Mouse (Mus musculus) heart, adult 8-10 months (tissue): ENCODE results near the gene Slc26a10. TPM values are rescaled to one million over a fixed set of nuclear protein-coding genes. Genes with fewer than 3 reads are reported as not detected.

Experiments
- DNase-seq: peaks from one replicate; pipeline ENCODE4 v3.0.0; 2022; ENCODE audit warnings: low spot score
- total RNA-seq, 4 experiments: library from RNA; stranded (reverse); gene quantifications; 2 replicates each; pipeline ENCODE4 v1.2.4; 2022

The Slc26a10 gene
- total RNA-seq: 10 to 100 TPM; 13.0 to 24.6 (median 15.5) TPM

DNA sequence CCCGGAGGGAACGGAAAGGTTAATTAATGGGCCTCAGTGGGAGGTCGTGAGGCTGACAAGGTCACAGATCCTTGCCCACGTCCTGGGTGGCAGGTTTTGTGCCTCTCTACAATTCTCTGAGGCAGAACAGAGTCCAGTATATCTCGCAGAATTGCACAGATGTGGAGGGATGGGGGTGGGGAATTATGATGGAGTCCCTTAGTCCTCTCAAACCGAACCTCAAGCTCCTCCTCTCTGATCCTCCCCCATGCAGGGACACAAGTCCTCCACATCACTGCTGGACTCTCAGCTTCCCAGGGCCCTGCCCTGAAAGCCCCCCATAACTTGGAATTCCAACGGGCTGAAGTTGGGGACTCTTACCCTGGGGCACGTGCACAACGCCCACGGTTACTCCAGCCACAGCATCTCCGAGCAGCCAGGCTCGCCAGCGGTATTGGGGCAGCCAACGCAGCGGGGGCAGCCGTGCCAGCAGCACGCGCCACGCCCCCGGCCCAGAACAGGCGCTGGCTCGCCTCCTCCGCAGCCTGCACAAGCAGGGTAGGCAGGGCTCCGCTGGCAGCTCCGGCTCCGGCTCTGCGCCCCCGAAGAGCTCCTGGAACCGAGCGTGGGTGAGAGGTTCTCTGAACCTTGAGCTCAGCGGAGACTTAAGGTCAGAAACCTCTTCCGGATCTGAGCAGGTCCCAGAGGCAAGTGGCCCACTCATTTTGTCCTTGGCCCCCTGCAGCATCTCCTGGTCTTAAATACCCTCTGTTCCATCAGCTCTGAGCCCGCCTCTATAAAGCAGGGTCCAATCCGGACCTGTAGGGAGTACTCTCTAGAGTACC lies at the start of gene Slc26a10:
TSS of gene Slc26a10 (minus strand) at position 775 of the 824 bp plus-strand sequence.
- peak; percentile 58 for DNase-seq

- DNase-seq: peak; percentile 87
Observed at GRCm38 (mm10) chr10:127228897-127229296, 48.5 kb upstream of the Slc26a10 start.

- DNase-seq: no peak
Observed at GRCm38 (mm10) chr10:127227163-127227562, 46.7 kb upstream of the Slc26a10 start.

- no peak for DNase-seq
Observed at GRCm38 (mm10) chr10:127226318-127226895, 46.0 kb upstream of the Slc26a10 start.

DNA sequence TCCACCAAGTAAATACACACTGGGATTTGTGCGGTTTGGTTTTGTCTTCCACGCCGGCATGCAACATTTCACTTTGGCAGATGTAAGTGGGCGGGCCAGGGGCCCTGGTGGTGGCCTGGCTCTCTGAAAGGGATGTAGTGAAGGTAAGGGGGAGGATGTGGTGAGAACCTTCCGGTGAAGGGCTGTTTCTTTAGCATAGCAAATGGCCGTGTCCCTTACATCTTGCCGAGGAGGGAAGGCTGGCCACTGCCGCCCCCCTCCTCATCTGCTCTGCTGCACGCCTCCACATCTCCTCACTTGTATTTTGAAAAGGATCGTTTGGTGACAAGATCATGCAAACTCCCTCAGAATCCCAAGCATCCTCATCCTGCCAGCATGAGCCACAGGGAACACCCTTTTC lies 45.3 kb upstream of the Slc26a10 start:
- DNase-seq: no peak

DNA sequence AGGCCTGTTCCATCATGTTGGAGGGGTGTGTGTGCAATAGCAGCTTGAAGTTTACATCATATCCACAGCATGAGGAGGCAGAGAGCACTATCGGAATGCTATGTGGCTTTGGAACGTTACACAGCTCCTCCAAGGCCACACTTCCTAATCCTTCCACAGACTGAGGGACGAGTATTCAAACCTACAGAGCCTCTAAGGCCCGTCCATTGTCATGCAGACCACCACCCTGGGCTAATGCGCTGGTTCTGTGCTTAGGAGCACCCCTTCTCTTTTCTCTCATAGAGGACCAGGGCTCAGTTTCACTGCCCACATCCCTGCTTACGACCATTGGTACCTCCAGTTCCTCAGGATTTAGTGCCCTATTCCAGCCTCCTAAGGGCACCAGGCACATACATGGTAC lies 44.8 kb upstream of the Slc26a10 start:
- DNase-seq: no peak

- DNase-seq: no peak
Observed at GRCm38 (mm10) chr10:127218339-127218738, 37.9 kb upstream of the Slc26a10 start.

DNA sequence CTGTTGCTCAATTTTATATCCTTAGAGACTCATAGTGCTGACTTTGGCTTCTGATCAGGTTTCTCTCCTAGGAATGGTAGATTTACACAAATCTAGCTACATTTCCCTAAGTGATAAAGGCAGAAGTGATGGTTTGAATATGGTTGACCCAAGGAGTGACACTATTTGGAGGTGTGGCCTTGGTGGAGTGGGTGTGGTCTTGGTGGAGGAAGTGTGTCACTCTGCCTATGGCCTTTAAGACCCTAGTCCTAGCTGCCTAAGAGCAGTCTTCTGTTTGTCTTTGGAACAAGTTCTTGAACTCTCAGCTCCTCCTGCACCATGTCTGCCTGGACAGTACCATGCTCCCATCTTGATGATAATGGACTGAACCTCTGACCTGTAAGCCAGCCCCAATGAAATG lies 36.7 kb upstream of the Slc26a10 start:
- no peak for DNase-seq

DNA sequence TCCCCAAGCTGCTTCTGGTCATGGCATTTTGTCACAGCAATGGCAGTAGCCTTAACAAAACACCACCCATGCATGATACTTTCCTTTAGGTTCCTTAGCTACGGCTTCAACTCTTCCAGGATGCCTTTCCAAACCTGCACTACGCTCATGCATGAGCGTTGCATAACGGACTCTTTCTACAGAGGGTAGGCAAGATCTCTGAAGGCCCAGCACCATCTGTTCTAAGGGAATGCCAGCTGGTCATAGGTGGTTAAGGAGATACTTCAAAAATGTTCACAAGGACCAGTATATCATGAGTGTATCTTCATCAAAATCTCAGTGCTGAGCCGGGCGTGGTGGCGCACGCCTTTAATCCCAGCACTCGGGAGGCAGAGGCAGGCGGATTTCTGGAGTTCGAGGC lies 36.0 kb upstream of the Slc26a10 start:
- DNase-seq: no peak

DNA sequence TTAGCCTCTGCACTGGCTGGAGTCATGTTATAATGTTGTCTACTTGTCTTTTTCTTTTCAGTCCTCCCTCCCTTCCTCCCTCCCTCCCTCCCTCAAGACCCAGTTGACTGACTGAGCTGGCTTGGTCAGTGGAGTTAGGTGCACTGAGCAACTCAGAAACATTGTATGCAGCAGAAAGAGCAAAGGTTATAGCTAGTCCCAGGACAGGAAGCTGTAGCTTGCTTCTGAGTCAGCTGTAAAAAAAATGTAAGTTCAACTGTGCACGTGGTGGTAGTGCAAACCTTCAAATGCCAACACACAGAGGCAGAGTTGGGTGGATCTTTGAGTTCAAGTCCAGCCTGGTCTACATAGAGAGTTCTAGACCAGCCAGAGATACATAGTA lies 34.0 kb upstream of the Slc26a10 start:
- no peak for DNase-seq

- no peak for DNase-seq
Observed at GRCm38 (mm10) chr10:127213704-127214421, 33.4 kb upstream of the Slc26a10 start.

DNA sequence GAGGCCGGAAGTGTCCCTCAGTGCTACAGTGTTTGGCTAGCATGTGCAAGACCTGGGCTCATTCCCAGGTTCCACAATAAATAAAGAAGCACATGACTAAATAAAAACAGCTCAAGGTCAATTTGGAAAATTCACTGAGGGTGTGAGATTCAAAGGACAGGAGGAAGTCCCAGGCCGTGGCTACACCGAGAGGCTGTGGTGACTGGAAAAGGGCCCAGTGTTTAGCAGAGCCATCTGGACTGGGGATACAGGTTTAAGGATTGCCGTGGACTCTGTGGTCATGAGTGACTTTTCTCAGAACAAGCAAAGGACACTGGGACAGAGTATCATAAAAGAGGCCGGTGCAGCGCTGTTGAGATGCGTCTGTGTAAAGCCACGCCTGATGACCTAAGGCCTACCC lies 32.8 kb upstream of the Slc26a10 start:
- no peak for DNase-seq

- DNase-seq: peak; percentile 82
Observed at GRCm38 (mm10) chr10:127211414-127211854, 31.0 kb upstream of the Slc26a10 start, which contains the start of gene Pip4k2c. Pip4k2c (minus strand) TSS chr10:127211585.

- DNase-seq: no peak
Observed at GRCm38 (mm10) chr10:127210961-127211405, 30.5 kb upstream of the Slc26a10 start.

DNA sequence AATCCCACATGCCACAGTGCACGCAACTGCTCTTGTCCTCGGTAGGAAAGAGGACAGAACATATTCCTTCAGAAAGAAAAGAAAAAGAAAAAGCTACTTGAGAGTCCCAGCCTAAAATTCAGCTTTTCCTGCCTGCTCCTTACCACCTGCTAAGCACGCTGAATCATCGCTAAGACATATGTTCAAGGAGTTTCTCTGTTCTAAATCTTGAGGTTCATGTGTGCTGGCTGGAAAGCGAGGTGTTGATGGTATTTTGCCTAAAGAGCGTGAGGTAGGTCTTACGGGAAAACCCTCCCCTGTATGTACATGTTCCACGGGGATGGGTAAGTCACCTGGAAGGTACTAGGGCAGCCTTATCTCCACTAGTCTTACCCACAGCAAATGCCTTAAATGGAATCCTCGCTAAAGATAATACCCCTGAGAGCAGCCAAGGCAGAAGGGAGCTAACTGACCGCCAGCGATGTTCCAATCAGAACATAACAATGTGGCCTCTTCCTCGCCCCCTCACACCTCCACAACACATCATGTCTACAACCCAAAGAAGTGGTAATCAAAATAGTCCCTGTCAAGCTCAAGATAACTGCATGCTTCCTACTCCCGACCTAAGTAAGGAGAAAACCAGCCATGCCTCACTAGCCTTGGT lies 29.6 kb upstream of the Slc26a10 start:
- DNase-seq: no peak

DNA sequence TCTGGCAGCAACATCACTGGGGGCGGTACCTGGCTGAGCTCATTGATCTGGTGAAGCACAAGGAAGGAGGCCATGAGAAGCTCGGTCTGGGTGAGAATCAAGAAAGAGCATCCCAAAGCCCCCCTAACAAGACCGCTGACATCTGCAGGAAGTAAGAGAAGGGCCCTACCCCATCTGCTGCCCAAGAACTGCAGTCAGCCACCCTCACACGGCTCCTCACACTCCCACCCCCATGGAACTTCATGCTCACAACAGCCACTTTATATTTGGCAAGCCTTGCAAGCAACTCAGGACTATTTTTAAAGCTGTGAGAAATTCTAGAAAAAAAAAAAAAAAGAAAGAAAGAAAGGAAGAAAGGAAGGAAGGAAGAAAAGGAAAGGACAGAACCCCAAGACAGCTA lies 28.5 kb upstream of the Slc26a10 start:
- DNase-seq: no peak

- no peak for DNase-seq
Observed at GRCm38 (mm10) chr10:127205373-127205772, 24.9 kb upstream of the Slc26a10 start.

DNA sequence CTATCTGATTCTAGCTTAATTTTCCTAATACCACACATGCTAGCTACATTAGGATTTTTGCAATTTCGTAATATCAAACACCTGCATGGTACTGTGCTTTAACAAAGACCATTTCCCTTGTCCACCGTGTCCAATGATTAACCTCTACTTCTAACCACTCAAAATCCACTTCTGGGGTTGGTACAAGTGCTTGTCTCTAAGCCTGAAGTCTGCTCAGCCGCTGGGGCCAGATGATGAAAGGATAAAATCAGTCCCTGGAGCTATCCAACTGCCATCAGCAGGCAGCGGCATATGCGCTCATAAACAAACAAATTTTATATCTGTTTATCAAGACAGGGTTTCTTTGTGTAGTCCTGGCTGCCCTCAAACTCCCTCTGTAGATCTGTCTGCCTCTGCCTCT lies 24.1 kb upstream of the Slc26a10 start:
- DNase-seq: no peak

DNA sequence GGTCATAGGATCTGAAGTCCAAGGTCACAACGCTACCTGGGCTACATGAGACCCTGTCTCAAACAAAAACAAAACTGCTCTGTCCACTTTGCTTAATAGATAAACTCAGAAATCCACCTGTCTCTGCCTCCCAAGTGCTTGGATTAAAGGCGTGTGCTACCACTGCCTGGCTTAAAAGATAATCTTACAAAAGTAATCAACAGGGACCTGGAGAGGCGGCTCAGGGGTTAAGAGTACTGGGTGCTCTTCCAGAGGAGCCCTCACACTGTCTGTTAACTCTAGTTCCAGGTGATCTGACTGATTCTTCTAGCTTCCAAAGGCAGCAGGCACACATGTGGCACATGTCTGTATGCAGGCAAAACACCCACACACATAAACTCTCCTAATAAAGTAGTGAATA lies 22.7 kb upstream of the Slc26a10 start:
- DNase-seq: no peak

GRCm38 (mm10) chr10:127200279-127200678 lies 19.8 kb upstream of the Slc26a10 start:
- no peak for DNase-seq

GRCm38 (mm10) chr10:127199474-127199873 lies 19.0 kb upstream of the Slc26a10 start:
- DNase-seq: no peak

- DNase-seq: no peak
Observed at GRCm38 (mm10) chr10:127199068-127199467, 18.6 kb upstream of the Slc26a10 start.
